Mouse (Mus musculus): ENCODE measurements around the gene Man2a1. TPM values are rescaled to one million over a fixed set of nuclear protein-coding genes. Genes with fewer than 3 reads are reported as not detected.

Man2a1 gene
- polyA plus RNA-seq, 1 experiment from 2014 or later, result 10.7 TPM

Other genes starting within 250 kb of the Man2a1 start
- not detected in 2 replicates for gene 4930583I09Rik, start 235.3 kb downstream of the Man2a1 start, polyA plus RNA-seq (2015; fragmentation: Nextera tagmentation; extraction: Ambion mirVana)